Mouse (Mus musculus): ENCODE results near the gene Abcc12. TPM values are rescaled to one million over a fixed set of nuclear protein-coding genes. Genes with fewer than 3 reads are reported as not detected.

Abcc12 gene
- total RNA-seq (2023; ENCODE audit: inconsistent age): not detected in 4 replicates

DNA sequence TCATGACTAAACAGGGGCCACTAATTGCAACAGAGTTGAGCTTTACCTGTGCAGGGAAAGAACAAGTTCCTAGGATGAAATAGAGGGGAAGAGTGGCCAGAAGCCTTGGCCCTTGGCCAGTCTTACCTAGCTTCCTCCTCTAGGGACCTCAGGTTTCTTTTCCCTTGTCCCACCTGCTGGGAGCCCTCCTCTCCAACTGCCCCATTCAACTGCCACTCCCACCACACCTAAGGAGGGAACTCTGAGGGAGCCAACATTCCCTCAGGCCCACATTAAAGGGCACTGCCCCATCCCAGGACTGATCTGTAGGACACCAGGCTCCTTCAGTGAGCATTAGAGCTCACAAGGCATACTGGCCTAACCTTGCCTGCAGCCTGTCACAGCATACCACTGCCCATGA, at the start of gene Abcc12:
Abcc12 (minus strand) TSS at position 229 of the 400 bp plus-strand sequence.

DNA sequence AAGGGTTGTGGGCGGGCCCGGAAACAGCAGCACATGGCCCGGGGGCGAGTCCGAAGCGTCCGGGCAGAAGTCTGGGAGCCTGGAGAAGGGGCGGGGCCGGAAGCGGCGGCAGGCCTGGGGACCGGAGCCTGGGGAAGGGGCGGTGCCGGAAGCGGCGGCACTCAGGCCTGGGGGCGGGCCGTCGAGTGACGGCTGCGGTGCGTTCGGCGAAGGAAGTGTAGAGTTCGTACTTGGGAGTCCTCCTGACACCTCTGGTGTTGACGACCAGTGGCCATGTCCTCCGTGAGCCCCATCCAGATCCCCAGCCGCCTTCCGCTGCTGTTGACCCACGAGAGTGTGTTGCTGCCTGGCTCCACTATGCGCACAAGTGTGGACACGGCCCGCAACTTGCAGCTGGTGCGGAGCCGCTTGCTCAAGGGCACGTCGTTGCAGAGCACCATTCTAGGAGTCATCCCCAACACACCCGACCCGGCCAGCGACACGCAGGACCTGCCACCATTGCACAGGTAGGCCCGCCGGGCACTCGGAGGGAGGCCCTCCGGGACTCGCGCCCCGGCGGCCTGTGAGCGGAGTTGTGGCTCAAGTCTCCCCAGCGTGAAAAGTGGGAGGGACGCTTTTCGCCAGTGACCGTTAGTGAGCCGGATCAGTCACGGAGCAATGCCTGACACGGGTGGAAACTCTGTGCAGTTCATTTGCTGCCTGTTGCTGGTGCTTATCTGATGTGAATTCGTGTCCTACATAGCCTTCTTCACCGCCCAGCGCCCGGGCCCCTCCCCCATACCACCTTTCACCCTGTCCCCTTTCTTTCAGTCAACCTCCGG, 43.6 kb upstream of the Abcc12 start, which contains the start of gene Lonp2:
Lonp2 (plus strand) TSS at position 133 of the 821 bp plus-strand sequence.

Other genes starting within 250 kb of the Abcc12 start
- 50.6 to 60.0 TPM (median 57.4 TPM) in 4 replicates for gene Lonp2, start 43.4 kb upstream of the Abcc12 start, total RNA-seq (2023; ENCODE audit: inconsistent age)
- 0.60 to 0.96 TPM (median 0.81 TPM) in 4 replicates for gene Gm10638, start 165.0 kb upstream of the Abcc12 start, total RNA-seq (2023; ENCODE audit: inconsistent age)
- 15.5 to 19.1 TPM (median 18.0 TPM) in 4 replicates for gene Siah1a, start 165.2 kb upstream of the Abcc12 start, total RNA-seq (2023; ENCODE audit: inconsistent age)

All from B cell, adult (primary cell).